Mouse (Mus musculus) intestine, postnatal 0 days (tissue): ENCODE measurements around the gene Sat1. TPM values are rescaled to one million over a fixed set of nuclear protein-coding genes. Genes with fewer than 3 reads are reported as not detected.

Experiments
- ATAC-seq: fragments of 200-750 bp; cut with Nextera tagmentation; 2 replicates; pipeline ENCODE4 v1.8.0; 2017; ENCODE audit warnings: mild to moderate bottlenecking, moderate TSS enrichment, moderate library complexity
- H3K27ac ChIP-seq: fragments of 300-500 bp; sonication (generic); 2 replicates; pipeline ENCODE4 v1.5.1; 2014; ENCODE audit warnings: mild to moderate bottlenecking, low read depth, low read length, moderate library complexity
- H3K27me3 ChIP-seq: fragments of 300-500 bp; sonication (generic); replicated peaks from 2 replicates; pipeline ENCODE4 v1.6.1; 2014; ENCODE audit warnings: low read length, mixed read lengths; ENCODE audit not compliant: control insufficient read depth, insufficient read depth
- H3K36me3 ChIP-seq: fragments of 300-500 bp; sonication (generic); 2 replicates; pipeline ENCODE4 v1.6.1; 2014; ENCODE audit warnings: mild to moderate bottlenecking, moderate library complexity; ENCODE audit not compliant: control insufficient read depth, insufficient read depth
- H3K4me1 ChIP-seq: fragments of 300-500 bp; sonication (generic); replicated peaks from 2 replicates; pipeline ENCODE4 v1.6.1; 2014; ENCODE audit warnings: antibody characterized with exemption, low read length, mixed read lengths; ENCODE audit not compliant: control insufficient read depth, insufficient read depth
- H3K4me2 ChIP-seq: fragments of 300-500 bp; sonication (generic); replicated peaks from 2 replicates; pipeline ENCODE4 v1.6.1; 2014; ENCODE audit warnings: low read depth, mild to moderate bottlenecking, moderate library complexity
- H3K4me3 ChIP-seq: fragments of 300-500 bp; sonication (generic); 2 replicates; pipeline ENCODE4 v1.5.1; 2014; ENCODE audit warnings: low read depth, low read length
- H3K9ac ChIP-seq: fragments of 300-500 bp; sonication (generic); 2 replicates; pipeline ENCODE4 v1.6.1; 2014; ENCODE audit warnings: mild to moderate bottlenecking, low read depth, low read length
- H3K9me3 ChIP-seq: fragments of 300-500 bp; sonication (generic); 2 replicates; pipeline ENCODE4 v1.6.1; 2016; ENCODE audit warnings: mixed run types; ENCODE audit not compliant: control insufficient read depth
- CTCF ChIP-seq: sonication (generic); IDR thresholded peaks from 2 replicates; pipeline ENCODE4 v1.5.1; 2016; ENCODE audit warnings: low read depth, mild to moderate bottlenecking, control low read depth, antibody characterized with exemption, moderate library complexity
- WGBS: fragments of 180-500 bp; shearing (Covaris S2); extraction: QIAGEN DNeasy Blood & Tissue Kit; methylation state at CpG from one replicate; pipeline ENCODE4 v1.1.7; 2014; 5-methylcytosine and 5-hydroxymethylcytosine counted together
- polyA plus RNA-seq: library from polyadenylated mRNA; unstranded; fragments of >200 nt; fragmentation: Nextera tagmentation; extraction: Ambion mirVana; gene quantifications from 2 replicates; pipeline ENCODE4 v1.2.1, GENCODE M21; 2015

The Sat1 gene
- polyA plus RNA-seq = 790 and 828 TPM in 2 replicates

DNA sequence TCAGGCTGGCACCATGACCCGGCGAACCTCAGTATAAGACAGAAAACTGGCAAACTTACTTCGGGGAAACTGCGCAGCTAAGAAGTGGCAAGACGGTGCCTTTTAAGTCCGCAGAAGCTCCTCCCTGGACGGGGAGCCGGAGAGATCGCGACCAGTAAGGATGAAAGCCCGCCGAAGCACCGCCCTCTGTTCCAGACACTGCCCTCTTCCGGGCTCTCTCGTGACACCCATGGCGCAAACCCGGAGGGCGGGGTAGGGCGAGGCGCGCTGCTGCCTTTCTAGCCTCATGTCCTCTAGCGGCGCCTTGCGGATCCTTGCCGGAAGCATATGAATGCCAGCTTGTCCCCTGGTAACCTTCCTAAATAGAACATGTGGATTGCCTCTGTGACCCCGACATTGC lies at the start of gene Sat1:
TSS of gene Sat1 (minus strand) at position 179 of the 400 bp plus-strand sequence.
- peak; percentile 95 for ATAC-seq
- Histone ChIP-seq H3K27ac (peak within 1 kb of the TSS; percentile 90), H3K4me3 (peak within 1 kb of the TSS; percentile 64), H3K9me3 (no peaks in the 10 kb centered on the region), H3K4me1 (no peaks in the 10 kb centered on the region), H3K4me2 (peak within 1 kb of the TSS; percentile 54), H3K36me3 (no peaks in the 10 kb centered on the region), H3K27me3 (no peaks in the 10 kb centered on the region), H3K9ac (peak within 1 kb of the TSS; percentile 69)
- peak; percentile 91 for TF ChIP-seq CTCF
- 16% methylated on average over 26 of the region's 26 CpGs for WGBS

DNA sequence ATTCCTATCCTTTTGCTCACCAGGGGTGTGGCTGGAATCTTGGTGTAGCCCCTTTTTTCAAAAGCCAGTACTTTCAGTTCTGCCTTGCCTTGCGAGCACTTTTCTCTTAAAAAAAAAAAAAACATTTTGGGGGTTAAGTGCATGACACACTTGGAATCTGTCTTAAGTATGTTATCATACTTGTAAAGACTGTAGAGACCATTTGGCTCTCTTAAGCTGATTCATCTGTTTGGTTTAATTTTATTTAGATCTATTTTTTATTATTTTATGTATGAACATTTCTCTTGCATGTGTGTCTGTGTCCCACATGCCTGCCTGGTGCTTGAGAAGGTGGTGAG lies 46.6 kb upstream of the Sat1 start:
- peak overlapping the region; percentile 70 for H3K9ac ChIP-seq
- ATAC-seq = no peak
- H3K27ac ChIP-seq = 0 out of 2 replicates have a peak overlapping the region, but pooled peaks have one; percentile 71
- H3K4me3 ChIP-seq = peak overlapping the region; percentile 61
- no peaks in the 10 kb centered on the region for H3K27me3 ChIP-seq
- TF ChIP-seq CTCF = no peak
- H3K4me2 ChIP-seq = peak overlapping the region; percentile 63
- no peaks in the 10 kb centered on the region for H3K9me3 ChIP-seq
- H3K4me1 ChIP-seq = no peaks in the 10 kb centered on the region
- WGBS = 63% methylated on average over 1 of the region's 1 CpGs
- H3K36me3 ChIP-seq = no peaks in the 10 kb centered on the region

DNA sequence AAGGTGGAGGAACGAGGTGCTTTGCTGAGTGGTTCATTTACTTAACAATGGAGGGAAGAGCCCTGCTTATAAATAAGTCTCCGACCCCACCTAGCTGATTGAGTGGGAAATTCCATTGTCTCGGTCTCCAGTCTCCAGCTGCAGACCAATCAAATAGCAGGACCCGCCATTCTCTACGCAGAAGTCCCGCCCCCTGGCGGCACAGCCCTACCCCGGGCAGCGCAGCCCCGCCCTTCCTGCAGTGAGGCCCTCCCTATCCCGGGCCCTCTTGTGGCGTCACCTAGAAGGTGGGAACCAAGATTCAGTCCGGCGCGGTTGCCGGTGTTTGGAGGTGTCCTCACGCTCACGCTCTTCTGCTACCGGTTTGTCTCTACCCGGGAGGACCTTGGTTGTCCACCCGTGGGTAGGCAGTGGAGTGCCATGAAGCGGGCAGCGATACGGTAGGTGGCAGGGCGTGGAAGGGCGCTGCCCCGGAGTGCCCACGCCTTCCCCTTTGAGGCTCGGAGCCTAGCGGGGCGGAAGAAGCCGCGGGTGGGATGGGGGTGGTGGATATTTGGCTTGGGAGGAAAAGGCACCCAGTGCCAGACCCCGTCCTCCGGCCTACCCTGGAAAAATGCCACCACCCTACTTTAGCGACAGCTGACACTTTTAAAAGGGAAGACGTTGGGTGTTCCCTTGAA lies 46.1 kb upstream of the Sat1 start, which contains the start of gene Acot9:
TSS of gene Acot9 (plus strand) at position 209 of the 680 bp plus-strand sequence.
- WGBS = 28% methylated on average over 34 of the region's 37 CpGs
- H3K4me1 ChIP-seq = no peaks in the 10 kb centered on the region
- no peaks in the 10 kb centered on the region for H3K36me3 ChIP-seq
- H3K27me3 ChIP-seq = no peaks in the 10 kb centered on the region
- H3K4me2 ChIP-seq = peak within 1 kb of the TSS; percentile 63
- peak; percentile 76 for TF ChIP-seq CTCF
- peak within 1 kb of the TSS; percentile 61 for H3K4me3 ChIP-seq
- H3K27ac ChIP-seq = peak within 1 kb of the TSS; percentile 71
- peak within 1 kb of the TSS; percentile 70 for H3K9ac ChIP-seq
- no peaks in the 10 kb centered on the region for H3K9me3 ChIP-seq
- ATAC-seq = peak; percentile 98

GRCm38 (mm10) chrX:155256856-155257255 lies 40.6 kb upstream of the Sat1 start:
- ATAC-seq = no peak
- no peaks in the 10 kb centered on the region for H3K36me3 ChIP-seq
- no peak for TF ChIP-seq CTCF

DNA sequence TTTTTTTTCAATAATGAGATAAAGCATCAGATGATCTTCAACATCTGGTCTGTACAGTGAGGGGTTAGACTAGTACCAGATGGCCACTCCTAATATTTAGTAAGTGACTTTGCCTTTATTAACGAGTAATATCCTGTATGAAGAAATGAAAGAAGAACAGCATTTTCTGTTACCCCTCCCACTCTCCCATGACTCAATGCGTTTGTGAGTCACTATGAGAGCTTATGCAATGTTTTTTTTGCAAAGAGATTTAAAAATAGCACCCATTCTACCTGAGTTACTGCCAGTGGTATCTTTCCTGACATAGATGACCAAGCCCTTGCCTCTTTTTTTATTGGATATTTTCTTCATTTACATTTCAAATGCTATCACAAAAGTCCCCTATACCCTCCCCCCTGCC lies 2.0 kb upstream of the Sat1 start:
- H3K4me1 ChIP-seq = no peaks in the 10 kb centered on the region
- H3K9ac ChIP-seq = no peak overlapping the region
- no peak for ATAC-seq
- no peak for TF ChIP-seq CTCF
- no peaks in the 10 kb centered on the region for H3K27me3 ChIP-seq
- H3K4me2 ChIP-seq = no peak overlapping the region
- WGBS = 60% methylated on average over 2 of the region's 2 CpGs
- no peaks in the 10 kb centered on the region for H3K9me3 ChIP-seq
- H3K4me3 ChIP-seq = no peak overlapping the region
- H3K27ac ChIP-seq = no peak overlapping the region
- H3K36me3 ChIP-seq = no peaks in the 10 kb centered on the region

More at GRCm38 (mm10) chrX:155256856-155257255, 40.6 kb upstream of the Sat1 start:
- Histone ChIP-seq H3K27ac (no peak overlapping the region), H3K4me1 (no peaks in the 10 kb centered on the region), H3K9ac (no peak overlapping the region), H3K9me3 (no peaks in the 10 kb centered on the region), H3K4me2 (no peak overlapping the region), H3K27me3 (no peaks in the 10 kb centered on the region), H3K4me3 (no peak overlapping the region)

DNA sequence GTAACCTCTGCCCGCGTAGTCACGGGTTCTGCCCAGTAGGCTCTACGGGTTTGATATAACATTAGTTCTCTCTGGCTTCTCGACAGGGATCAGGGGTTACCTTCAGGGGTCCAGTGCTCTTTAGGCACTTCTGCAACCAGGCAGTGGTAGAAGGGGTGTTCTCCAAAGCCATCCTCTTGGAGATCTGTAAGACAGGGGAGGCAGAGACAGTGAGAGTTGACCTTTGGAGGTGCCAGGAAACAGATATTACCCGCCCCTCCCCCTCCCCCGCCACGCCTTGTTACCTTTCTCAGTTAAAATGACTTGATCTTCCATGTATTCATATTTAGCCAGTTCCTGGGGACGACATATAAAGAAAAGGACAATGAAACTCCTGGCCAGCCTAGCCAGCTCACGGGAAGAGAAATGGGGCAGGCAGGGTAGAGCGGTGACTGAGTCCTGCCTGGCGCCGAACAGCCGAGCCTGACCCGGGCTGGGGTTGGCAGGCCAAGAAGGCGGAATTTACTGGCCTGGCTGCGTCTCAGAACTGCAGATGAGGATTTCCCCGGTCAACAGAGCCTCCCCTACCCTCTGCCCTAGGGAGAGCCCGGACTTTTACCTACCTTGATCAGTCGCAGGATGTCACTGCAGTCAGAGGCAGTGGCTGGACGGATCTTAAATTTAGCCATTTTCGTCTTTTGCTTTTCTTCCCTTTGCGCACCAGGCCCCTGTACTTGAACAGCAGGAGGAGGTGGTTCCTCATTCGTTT lies 574 bp downstream of the Sat1 start:
- Histone ChIP-seq H3K9me3 (no peaks in the 10 kb centered on the region), H3K4me1 (no peaks in the 10 kb centered on the region), H3K27ac (peak overlapping the region; percentile 90), H3K27me3 (no peaks in the 10 kb centered on the region), H3K36me3 (no peaks in the 10 kb centered on the region), H3K4me2 (peak overlapping the region; percentile 54), H3K4me3 (peak overlapping the region; percentile 64), H3K9ac (peak overlapping the region; percentile 69)
- no peak for TF ChIP-seq CTCF
- 23% methylated on average over 22 of the region's 24 CpGs for WGBS
- ATAC-seq = peak; percentile 65
